Mouse (Mus musculus) megakaryocyte progenitor cell, adult 5-6 weeks (primary cell): ENCODE measurements around the gene Hlx. TPM values are rescaled to one million over a fixed set of nuclear protein-coding genes. Genes with fewer than 3 reads are reported as not detected.

Experiments
- ATAC-seq: replicated peaks from 2 replicates; pipeline ENCODE4 v1.8.0; 2016; ENCODE audit warnings: mild to moderate bottlenecking, moderate TSS enrichment, inconsistent platforms; ENCODE audit not compliant: poor library complexity
- total RNA-seq, 2 experiments: library from RNA; stranded (forward) in 1 of 2; stranded (reverse) in 1 of 2; fragments of 157-497, 149-512 nt in 1 of 2; fragments of 200-1000 nt in 1 of 2; gene quantifications; 2 replicates each; pipeline versions ENCODE4 v1.2.3 to v1.2.4; 2015 to 2017

Hlx gene
- total RNA-seq (2015), result 11.6 and 14.7 TPM in 2 replicates
- 10.3 and 15.2 TPM in 2 replicates for total RNA-seq (2017)

- peak; percentile 62 for ATAC-seq
These were observed at the start of gene Hlx for GRCm38 (mm10) chr1:184732556-184733049. Gene Hlx (minus strand): TSS chr1:184732619.

GRCm38 (mm10) chr1:184782161-184782513 is 49.7 kb upstream of the Hlx start:
- no peak for ATAC-seq

GRCm38 (mm10) chr1:184781286-184782160 is 49.1 kb upstream of the Hlx start:
- peak; percentile 75 for ATAC-seq

GRCm38 (mm10) chr1:184778157-184778556 is 45.7 kb upstream of the Hlx start:
- no peak for ATAC-seq

- ATAC-seq, result no peak
These were observed 44.8 kb upstream of the Hlx start for GRCm38 (mm10) chr1:184777061-184777795.

- no peak for ATAC-seq
These were observed 42.9 kb upstream of the Hlx start for GRCm38 (mm10) chr1:184775289-184775688.

- ATAC-seq, result peak; percentile 12; the same call in 1 of the 2 replicates
These were observed 39.5 kb upstream of the Hlx start for GRCm38 (mm10) chr1:184771891-184772249.

- peak; percentile 83 for ATAC-seq
These were observed 38.9 kb upstream of the Hlx start for GRCm38 (mm10) chr1:184771202-184771890.

GRCm38 (mm10) chr1:184763866-184764265 is 31.4 kb upstream of the Hlx start:
- ATAC-seq, result no peak

- no peak for ATAC-seq
These were observed 30.5 kb upstream of the Hlx start for GRCm38 (mm10) chr1:184762941-184763340.

GRCm38 (mm10) chr1:184761988-184762387 is 29.6 kb upstream of the Hlx start:
- ATAC-seq, result peak; percentile 54; the same call in 1 of the 2 replicates

GRCm38 (mm10) chr1:184752671-184753070 is 20.3 kb upstream of the Hlx start:
- no peak for ATAC-seq

- no peak for ATAC-seq
These were observed 17.8 kb upstream of the Hlx start for GRCm38 (mm10) chr1:184750114-184750664.

GRCm38 (mm10) chr1:184748692-184749152 is 16.3 kb upstream of the Hlx start:
- no peak for ATAC-seq

GRCm38 (mm10) chr1:184737876-184738479 is 5.6 kb upstream of the Hlx start:
- peak; percentile 75 for ATAC-seq

- ATAC-seq, result no peak
These were observed 4.8 kb upstream of the Hlx start for GRCm38 (mm10) chr1:184737228-184737627.

GRCm38 (mm10) chr1:184736260-184736659 is 3.8 kb upstream of the Hlx start:
- no peak for ATAC-seq

GRCm38 (mm10) chr1:184734991-184735920 is 2.8 kb upstream of the Hlx start:
- 0 out of 2 replicates have a peak, but pooled peaks have one; percentile 5 for ATAC-seq
